Mouse (Mus musculus): Measurements from ENCODE around the gene S1pr5.

- TF ChIP-seq CTCF (IDR thresholded peaks at IDR 0.05; ENCODE audit: low read depth, low read length): no peak
- no peak for TF ChIP-seq POLR2A (IDR thresholded peaks at IDR 0.05; ENCODE audit: insufficient read depth, low read length)
Measured at GRCm38 (mm10) chr9:21238004-21238732, 10.1 kb downstream of the S1pr5 start.

Data from ES-Bruce4 (cell line).